Mouse (Mus musculus) heart, adult 2 months (tissue): Measurements from ENCODE around the gene Snrpf.

Experiments
- EP300 ChIP-seq: fragments of 200-500 bp; IDR thresholded peaks from 2 replicates; pipeline ENCODE4 v1.6.1; 2011; ENCODE audit warnings: low read depth, low read length, control low read depth; ENCODE audit not compliant: insufficient read depth
- POLR2A ChIP-seq: fragments of 200-500 bp; IDR thresholded peaks from 2 replicates; pipeline ENCODE4 v1.6.1; 2011; ENCODE audit warnings: mild to moderate bottlenecking, low read depth, low read length, control low read depth; ENCODE audit not compliant: insufficient read depth

DNA sequence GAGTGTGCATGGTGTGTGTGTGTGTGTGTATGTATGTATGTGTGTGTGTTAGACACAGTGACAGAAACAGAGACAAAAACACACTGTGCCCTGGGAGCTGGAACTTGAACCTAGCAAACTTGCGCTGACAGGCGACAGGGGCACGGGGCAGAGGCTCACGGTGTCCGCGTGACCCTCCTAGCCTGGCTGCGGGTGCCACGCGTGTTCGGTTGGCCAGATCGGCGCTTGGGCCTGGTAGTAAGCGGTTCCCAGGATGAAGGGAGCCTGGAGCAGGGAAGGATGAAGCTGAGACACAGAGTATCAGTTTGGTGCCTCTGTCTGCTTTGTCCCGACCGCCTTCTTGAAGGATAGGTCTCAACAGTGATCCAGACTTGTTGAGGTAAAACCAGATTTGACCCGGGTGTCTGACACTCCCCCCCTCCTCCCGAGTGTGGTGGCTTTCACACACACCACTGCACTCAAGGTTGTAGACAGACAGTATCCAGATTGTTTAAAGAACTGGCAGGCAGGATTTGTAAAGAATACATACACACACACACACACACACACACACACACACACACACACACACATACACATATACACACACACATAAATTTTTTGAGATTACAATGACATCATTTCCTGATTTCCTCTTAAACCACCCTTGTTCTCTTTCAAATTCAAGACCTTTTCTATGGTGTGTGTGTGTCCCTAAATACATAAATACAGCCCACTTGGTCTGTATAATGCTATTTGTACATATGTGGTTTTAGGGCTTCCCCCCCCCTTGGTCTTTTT lies 48.9 kb downstream of the Snrpf start, which contains the start of gene Ccdc38:
- no peak for TF ChIP-seq POLR2A
- no peak for TF ChIP-seq EP300
